Mouse (Mus musculus): ENCODE measurements at regions not wholly inside any gene's neighbourhood (a gene's known extent, or its start where the extent isn't known, plus 50 kb on each side); places are given as distances from the start of the nearest gene placed in this dataset.
A peak's percentile ranks its signal among the peaks of the same experiment; 100 is the strongest.

DNA sequence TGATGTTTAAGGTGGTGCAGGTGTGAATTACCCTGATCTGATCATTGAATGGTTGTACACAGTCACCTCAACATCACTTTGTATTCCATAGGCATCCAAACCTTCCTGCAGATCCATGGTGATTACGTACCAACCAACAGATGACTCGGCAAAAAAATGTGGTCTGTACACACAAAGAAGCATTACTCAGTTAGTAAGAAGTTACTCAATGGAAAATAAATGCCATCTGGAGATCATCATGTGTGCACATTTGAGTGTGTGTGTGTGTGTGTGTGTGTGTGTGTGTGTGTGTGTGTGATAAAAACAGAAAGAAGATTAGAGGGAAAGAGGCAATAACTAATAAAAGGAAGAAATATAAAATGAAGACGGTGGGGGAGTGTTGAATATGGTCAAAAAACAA lies 1512.2 kb upstream of the Gm6569 start:
- DNase-seq, result no peak

GRCm38 (mm10) chr15:72323158-72323557 lies 1511.2 kb upstream of the Gm6569 start:
- no peak for DNase-seq

- no peak for DNase-seq
Observed at GRCm38 (mm10) chr15:72331262-72331661, 1503.1 kb upstream of the Gm6569 start.

- no peak for DNase-seq
Observed at GRCm38 (mm10) chr15:72334497-72334896, 1499.9 kb upstream of the Gm6569 start.

DNA sequence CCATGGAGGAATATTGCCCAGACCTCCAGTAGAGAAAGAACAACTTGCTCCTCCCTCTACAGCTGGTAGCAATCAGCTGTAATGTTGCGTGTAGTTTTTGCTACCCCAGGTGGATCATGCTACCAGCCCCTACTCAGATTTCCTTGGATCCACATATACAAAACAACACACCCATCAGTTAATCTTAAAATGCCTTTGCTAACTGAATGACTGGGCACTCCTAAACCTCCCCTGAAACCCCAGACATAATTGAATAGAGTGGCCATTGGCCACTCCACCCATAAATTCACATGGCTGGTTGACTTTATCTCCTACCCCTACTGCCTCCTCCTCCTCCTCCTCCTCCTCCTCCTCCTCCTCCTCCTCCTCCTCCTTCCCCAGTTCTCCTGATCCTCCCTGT lies 1494.7 kb upstream of the Gm6569 start:
- no peak for DNase-seq

DNA sequence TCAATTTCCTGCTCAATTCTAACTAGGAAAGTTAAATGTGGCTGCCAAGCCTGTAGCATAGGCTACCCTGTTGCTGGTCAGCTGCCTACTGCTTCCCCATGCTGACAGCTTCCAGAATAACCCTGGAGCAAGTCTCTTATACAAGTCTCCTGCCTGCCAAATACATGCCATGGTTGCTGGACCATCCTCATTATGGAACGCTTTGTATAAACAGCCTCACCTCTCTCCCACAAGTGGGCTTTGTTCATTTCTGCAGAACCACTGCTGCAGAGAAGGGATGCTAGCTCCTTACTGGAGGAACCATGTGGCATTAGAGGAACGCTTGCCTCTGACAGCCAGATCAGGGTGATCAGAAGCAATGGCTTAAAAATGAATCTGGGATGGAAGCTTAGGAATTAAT lies 1492.4 kb upstream of the Gm6569 start:
- no peak for DNase-seq

DNA sequence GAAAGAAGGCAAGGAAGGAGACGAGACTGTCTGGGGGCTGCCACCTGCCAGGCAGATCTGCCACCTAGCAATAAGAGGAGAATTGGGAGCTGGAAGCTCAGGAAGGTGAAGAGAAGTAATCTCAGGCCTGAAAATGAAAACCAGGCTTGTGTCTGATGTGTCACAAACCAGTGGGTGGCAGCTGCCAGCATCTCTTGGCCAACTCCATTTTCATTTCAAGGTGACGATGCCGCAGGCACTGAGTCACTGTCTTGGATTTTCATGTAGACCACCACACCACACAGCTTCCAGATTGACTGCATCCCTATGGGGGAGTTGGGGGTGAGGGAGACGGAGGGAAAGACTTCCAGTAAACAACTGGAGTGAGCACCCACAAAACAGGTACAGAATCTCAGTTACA lies 1491.9 kb upstream of the Gm6569 start:
- DNase-seq, result no peak

DNA sequence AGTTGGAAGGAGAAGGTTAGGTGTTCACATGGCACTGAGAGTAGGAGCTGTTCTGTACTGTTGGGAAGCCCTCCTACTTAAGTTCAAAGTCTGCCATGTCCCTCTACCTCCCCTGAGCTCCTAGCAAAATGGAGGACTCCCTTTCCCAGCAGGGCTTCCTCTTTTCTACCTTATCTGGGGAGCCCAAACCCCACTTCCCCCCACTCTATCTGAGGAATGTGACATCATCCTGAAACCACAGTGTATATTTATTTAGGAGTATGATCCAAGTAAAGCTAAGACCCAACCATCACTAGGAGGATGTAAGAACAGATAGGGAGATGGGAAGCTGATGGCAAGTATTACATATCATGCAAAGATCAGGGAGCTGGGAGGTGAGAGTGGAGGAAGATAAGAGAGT lies 1490.6 kb upstream of the Gm6569 start:
- DNase-seq, result no peak

DNA sequence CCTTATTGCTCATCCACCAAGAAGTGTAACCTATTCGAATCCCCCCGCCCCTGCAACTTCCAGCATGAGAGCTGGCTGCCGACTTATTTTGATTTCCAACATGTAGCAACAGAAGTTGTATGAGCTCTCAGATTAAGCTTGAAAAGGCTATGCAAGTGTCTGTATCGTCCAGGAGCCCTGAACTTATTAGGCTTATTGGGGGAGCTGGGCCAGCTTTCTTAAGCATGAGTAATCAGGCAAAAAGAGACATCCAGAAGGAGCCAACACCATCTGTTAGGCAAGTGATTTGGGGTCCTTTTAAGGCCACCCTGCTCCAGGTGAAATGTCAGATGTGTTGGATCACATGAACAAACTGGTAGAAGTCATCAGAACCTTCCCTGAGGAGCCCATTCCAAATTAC lies 1481.0 kb upstream of the Gm6569 start:
- no peak for DNase-seq

DNA sequence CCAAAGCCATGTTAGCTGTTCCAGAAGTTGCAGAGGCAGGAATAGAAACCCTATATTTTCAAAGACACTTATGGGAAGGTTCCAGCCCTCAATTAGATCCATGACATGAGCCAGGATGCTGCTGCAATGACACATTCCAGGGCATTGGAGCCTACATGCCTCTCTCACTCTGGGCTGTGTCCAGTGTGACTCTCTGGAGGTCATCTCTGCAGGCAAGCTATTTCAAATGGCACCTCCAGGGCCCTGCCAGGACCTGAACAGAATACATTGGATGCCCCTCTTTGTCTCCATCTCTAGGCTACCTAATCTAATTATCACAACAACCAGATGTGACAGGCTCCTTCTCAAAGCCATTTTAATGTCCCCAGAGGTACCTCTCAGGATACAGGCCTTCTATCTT lies 1478.7 kb upstream of the Gm6569 start:
- DNase-seq, result no peak

GRCm38 (mm10) chr15:72359636-72360035 lies 1474.7 kb upstream of the Gm6569 start:
- DNase-seq, result peak; percentile 34

GRCm38 (mm10) chr15:72360049-72360448 lies 1474.3 kb upstream of the Gm6569 start:
- peak; percentile 38 for DNase-seq

DNA sequence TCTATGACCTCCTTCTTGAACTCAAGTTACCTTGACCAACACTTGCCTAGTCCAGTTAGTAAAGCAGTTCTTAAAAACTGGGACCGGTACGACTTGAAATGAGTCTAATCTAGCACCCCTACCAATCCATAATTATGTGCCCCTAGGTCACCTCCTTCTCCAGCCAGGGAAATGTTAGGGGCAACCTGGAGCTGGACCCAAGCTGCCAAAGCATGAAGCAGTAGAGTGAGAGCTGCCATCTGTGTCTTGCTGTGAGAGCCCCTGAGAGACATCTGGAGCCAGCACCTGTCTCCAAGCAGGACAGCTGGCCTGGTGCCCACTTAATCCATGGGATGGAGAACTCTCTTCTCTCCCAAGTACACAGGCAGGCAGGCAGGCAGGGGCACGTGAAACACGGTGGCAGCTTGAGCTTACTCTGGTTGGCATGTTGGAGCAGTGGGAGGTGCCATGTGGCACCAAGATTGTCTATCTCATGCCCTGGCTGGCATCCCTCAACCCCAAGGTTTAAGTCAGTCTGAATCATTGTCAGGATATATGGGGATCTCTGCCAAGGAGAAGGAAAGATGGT lies 1473.8 kb upstream of the Gm6569 start:
- peak; percentile 34 for DNase-seq

DNA sequence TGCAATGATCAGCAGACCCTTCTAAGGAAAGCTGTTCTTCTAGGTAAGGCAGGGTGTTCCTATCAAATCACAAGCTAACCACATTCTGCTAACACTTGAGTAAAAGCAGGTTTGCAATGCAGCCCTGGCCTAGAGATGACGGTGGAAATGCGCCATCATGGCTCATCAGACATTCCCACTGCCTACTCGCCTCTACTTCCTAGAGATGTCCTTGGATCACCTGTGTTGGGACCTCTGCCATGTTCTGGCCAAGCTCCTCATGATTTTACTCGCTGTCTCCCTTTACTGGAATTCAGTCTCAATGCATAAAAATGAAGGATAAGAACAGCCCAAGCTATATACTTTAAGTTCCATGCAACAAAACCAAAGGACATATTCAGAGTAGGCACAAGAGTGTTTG lies 1461.3 kb upstream of the Gm6569 start:
- no peak for DNase-seq

DNA sequence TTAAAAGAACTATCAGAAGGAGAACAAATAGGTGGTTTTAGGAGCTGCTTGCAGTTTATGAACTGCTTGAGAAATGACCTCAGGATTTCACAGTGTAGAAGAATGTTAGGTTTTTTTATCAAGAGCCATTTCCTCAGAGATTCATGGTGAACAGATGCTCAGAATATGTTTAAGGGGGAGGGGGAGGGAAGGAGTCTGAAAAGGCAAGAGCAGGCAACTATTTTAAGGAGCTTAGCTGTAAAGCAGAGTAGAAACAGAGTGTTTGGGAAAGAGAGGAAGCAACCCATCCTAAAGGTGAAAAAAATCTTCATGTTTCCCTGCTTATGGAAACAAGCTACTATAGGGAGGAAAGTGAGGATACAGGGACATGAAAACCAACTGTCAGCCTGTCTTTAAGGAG lies 1457.2 kb upstream of the Gm6569 start:
- peak; percentile 15 for DNase-seq

DNA sequence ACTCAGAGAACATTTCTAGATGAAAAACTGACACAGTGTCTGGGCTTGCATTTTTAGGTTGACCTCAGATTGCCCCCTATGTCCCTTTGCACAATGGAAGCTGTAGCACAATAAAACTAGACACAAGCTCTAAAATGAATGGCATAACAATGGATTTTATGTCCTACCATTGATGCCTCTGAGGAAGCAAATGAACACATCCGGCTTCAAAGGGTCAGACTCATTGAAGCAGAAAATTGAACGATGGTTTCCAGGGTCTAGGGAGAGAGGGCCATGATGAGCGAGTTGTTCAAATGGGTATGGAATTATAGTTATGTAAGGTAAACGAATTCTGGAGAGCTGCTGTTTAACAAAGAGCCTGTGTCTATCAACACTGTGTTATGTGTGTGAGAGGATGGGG lies 1455.1 kb upstream of the Gm6569 start:
- no peak for DNase-seq

GRCm38 (mm10) chr15:72381164-72381563 lies 1453.2 kb upstream of the Gm6569 start:
- no peak for DNase-seq

GRCm38 (mm10) chr15:72381744-72382143 lies 1452.6 kb upstream of the Gm6569 start:
- DNase-seq, result no peak

GRCm38 (mm10) chr15:72382521-72382920 lies 1451.8 kb upstream of the Gm6569 start:
- no peak for DNase-seq

DNA sequence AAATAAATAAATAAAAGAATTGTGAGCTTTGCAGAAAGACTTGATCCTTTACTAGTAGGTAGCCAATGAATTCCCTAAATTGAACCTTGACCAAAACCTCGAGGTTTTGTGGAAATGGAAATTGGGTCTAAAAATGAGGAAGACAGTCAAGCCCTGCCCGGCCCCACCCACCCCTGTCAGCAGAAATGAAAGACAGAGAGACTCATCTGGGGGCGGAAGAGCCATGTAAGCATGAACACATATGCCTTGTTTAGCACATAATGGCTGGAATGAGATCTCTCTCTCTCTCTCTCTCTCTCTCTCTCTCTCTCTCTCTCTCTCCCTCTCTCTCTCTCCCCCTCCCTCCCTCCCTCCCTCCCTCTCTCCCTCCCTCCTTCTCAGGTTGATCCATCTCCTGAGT lies 1451.3 kb upstream of the Gm6569 start:
- no peak for DNase-seq

DNA sequence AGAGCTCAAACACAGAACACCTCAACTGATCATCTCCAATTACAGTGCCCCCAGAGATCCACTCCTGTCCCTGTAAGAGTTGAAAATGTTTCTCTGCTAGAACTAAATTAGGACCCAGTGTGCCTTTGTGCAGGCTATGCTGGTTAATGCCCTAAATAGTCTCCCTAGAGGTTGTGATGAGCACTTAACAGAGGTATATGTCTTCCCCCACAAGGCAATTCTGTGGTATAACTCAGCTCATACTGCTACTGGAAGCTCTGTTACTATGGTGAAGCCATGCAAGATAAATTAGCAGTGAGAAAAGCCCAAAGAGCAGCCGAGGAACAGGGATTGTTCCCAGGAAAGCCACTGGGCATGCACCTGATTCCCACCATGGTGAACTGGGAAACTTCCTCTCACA lies 1450.9 kb upstream of the Gm6569 start:
- no peak for DNase-seq

DNA sequence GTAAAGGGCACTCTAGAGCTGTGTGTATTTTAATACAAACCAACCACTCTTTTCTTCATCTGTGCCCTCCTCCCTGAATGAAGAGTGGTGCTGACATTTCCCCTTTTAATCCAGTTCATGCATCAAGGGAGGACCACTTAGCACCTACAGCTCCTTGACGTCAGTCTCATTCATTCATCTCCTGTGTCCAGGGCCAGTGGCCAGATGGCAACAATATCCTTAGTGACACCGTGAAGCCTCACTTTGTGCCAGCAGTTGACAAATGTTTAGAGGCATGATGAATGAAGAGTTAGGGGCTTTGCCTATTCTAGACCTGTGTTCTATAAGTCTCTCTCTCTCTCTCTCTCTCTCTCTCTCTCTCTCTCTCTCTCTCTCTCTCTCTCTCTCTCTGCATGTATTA lies 1441.1 kb upstream of the Gm6569 start:
- DNase-seq, result no peak

DNA sequence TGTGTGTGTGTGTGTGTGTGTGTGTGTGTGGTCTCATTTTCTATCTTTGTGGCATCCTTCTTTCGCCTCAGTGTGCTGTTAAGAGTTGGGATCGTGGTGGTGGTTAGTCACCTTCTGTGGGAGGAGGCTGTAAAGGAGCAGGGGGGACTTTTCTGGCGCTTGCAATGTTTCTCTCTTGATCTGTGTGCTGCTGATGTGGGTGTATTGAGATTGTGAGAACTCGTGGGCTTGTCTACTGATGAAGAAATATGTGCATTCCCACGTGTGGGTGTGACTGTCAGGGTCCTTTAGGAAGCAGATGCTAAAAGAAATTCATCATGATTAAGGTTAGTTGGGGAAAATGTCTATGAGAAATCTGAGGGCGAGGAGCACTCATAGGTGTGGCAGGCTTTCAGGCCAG lies 1422.4 kb upstream of the Gm6569 start:
- DNase-seq, result peak; percentile 66
